Mouse (Mus musculus): ENCODE results near the gene Polr1b. TPM values are rescaled to one million over a fixed set of nuclear protein-coding genes. Genes with fewer than 3 reads are reported as not detected.

Polr1b gene
- total RNA-seq, 2 experiments from 2014 or later, result 31.2 to 35.0 TPM

Other genes starting within 250 kb of the Polr1b start
- 1 to 10 TPM; 3.3 to 4.4 TPM for gene Fbln7, start 238.0 kb upstream of the Polr1b start, total RNA-seq (2021)
- 10 to 100 TPM in 1 of 2 experiments, 1 to 10 TPM in 1; 9.0 to 10.3 TPM for gene Zc3h8, start 156.9 kb upstream of the Polr1b start, total RNA-seq (2021)
- gene Zc3h6, start 133.6 kb upstream of the Polr1b start, total RNA-seq (2021), result 10 to 100 TPM; 14.8 to 15.4 TPM
- gene Gm10762, start 133.3 kb upstream of the Polr1b start, total RNA-seq (2021), result 10 to 100 TPM; 13.8 to 15.5 TPM
- under 1 TPM; 0.18 to 0.36 TPM for gene Vinac1, start 52.8 kb upstream of the Polr1b start, total RNA-seq (2021)
- gene Ttl, start 35.1 kb upstream of the Polr1b start, total RNA-seq (2021), result 10 to 100 TPM; 90.0 to 95.0 TPM
- gene Chchd5, start 28.7 kb downstream of the Polr1b start, total RNA-seq (2021), result 10 to 100 TPM; 10.2 to 12.0 TPM
- gene Slc20a1, start 97.8 kb downstream of the Polr1b start, total RNA-seq (2021), result 100 to 1,000 TPM; 109 to 111 TPM
- gene Ckap2l, start 196.2 kb downstream of the Polr1b start, total RNA-seq (2021), result 1 to 10 TPM; 5.9 to 7.0 TPM
- under 1 TPM in 1 of 2 experiments, not detected in 1; 0.28 TPM for gene Il1a, start 209.0 kb downstream of the Polr1b start, total RNA-seq (2021)

Data from left cerebral cortex, postnatal 4 days (tissue).